Mouse (Mus musculus) neutrophil, adult 5-6 weeks (primary cell): ENCODE results near the gene Gm20075. TPM values are rescaled to one million over a fixed set of nuclear protein-coding genes. Genes with fewer than 3 reads are reported as not detected.
"Not testable (repeated sequence)": the region's sequence is repeated elsewhere in the genome, so short reads cannot be mapped to it uniquely, and the experiment has no call there.

ENCODE experiments used
- ATAC-seq: fragments of 151-379, 151-347 bp; 2 replicates; pipeline ENCODE4 v1.8.0; 2017; ENCODE audit warnings: mild to moderate bottlenecking, moderate TSS enrichment; ENCODE audit not compliant: insufficient number of reproducible peaks, poor library complexity, low FRiP score, severe bottlenecking; ENCODE audit errors: extremely low read depth
- total RNA-seq: library from RNA; stranded (forward); fragments of 200-1000 nt; gene quantifications from 2 replicates; pipeline ENCODE4 v1.2.3, GENCODE M21; 2017

The Gm20075 gene
- 1.4 and 1.7 TPM in 2 replicates for total RNA-seq

- not testable (repeated sequence) for ATAC-seq
Observed at GRCm38 (mm10) chr13:96081276-96081675, at the start of gene Gm20075. Gene Gm20075, minus strand, starts transcription at chr13:96081376.

DNA sequence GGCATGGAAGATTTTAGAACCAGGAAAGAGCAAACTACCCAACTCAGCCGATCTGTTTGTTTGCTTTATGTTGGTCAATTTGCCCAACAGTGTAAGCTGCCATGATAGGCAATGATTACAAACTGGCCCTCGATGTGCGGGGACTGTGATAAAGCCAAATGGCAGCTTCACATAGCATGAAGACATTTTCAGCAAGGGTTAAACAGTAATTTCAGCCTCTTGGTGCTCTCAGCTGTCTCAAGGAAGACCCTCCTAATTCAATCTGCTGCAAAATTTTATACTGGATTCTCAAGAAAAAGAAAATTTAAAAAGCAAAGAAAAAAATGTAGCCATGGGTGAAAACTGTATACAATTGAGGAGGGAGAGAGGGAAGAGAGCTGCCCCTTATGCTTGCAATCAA is 47.9 kb upstream of the Gm20075 start:
- no peak for ATAC-seq

- ATAC-seq: no peak
Observed at GRCm38 (mm10) chr13:96126669-96127068, 45.5 kb upstream of the Gm20075 start.

GRCm38 (mm10) chr13:96125011-96125410 is 43.8 kb upstream of the Gm20075 start:
- no peak for ATAC-seq

DNA sequence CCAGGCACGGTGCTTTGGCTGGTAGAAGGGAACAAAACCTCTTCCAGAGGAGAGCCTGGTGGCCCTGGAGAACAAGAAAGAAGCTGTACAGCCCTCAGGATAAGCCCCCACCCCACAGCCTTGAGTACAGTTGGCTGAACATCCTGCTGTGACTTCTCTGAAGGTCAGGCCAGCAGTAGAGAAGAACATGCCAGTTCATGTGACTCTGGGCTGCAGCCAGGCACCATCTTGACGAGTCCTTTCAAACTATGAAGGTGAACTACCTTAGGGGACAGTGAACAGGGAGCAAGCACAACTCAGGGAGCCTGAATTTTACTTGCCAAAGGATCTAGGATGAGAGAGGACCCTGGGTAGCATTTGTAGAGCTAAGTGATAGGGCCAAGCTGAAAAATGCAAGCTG is 31.5 kb upstream of the Gm20075 start:
- no peak for ATAC-seq

- no peak for ATAC-seq
Observed at GRCm38 (mm10) chr13:96110767-96111166, 29.6 kb upstream of the Gm20075 start.

GRCm38 (mm10) chr13:96106367-96106766 is 25.2 kb upstream of the Gm20075 start:
- ATAC-seq: no peak

DNA sequence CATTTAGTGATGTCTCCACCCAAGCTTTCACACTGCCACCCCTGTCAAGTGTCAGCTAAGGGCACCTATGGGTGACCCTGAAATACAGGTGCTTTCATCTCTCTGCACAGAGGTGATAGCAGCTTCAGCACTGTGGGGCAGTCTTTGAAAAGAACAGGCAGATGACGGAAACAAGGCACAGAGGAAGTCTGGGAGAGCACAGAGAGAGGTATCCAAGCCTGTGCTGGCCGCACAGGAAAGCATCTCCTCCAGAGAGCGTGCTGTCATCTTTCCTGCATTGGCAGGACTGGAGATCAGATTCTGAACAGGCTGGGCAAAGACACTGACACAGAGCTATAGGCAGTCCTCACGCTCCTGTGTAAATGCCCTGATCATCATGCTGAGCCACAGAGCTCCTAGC is 9.8 kb upstream of the Gm20075 start:
- no peak for ATAC-seq

- ATAC-seq: no peak
Observed at GRCm38 (mm10) chr13:96085581-96086302, 4.6 kb upstream of the Gm20075 start.

- not testable (repeated sequence) for ATAC-seq
Observed at GRCm38 (mm10) chr13:96081754-96082153, 578 bp upstream of the Gm20075 start, which contains the start of gene Gm17190. Gene Gm17190, plus strand, starts transcription at chr13:96082054.

DNA sequence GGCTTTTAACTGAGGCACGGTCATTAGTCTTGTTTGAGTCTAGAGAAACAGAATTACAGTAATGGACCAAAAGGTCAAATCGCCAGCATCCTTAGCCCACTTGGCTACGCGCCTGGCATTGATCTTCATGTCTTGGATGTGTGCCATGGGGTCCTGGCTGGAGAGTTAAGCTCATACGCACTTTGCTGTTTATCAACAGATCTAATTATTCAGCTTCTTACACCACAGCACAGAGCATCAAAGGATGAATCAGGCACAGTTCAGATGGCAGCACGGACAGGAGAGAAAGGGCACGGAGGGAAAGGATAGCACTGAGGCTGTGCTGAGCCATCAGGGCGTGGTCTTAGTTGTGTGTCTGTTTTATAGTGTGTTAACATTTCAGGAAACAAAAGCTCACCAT is 7.6 kb downstream of the Gm20075 start:
- ATAC-seq: no peak

- ATAC-seq: no peak
Observed at GRCm38 (mm10) chr13:96052755-96053154, 28.4 kb downstream of the Gm20075 start.

DNA sequence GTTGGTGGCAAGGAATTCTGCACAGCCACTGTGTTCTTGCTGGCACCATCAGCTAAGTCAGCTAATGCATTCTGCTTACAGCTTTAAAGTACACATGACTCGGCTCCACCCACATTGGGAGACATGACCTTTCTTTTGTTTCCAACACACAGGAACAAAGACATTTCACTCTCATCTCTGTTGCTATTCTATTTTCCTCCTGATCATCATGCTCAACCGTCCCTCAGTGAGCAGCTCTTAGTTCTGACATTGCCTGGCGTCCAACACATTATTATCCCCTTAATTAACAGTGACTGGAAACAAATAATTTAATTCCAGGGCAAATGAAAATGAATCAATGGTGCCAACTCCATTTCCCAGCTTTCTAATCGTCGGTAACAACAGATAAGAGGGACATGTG is 35.8 kb downstream of the Gm20075 start:
- no peak for ATAC-seq

- no peak for ATAC-seq
Observed at GRCm38 (mm10) chr13:96040275-96041042, 40.7 kb downstream of the Gm20075 start.

DNA sequence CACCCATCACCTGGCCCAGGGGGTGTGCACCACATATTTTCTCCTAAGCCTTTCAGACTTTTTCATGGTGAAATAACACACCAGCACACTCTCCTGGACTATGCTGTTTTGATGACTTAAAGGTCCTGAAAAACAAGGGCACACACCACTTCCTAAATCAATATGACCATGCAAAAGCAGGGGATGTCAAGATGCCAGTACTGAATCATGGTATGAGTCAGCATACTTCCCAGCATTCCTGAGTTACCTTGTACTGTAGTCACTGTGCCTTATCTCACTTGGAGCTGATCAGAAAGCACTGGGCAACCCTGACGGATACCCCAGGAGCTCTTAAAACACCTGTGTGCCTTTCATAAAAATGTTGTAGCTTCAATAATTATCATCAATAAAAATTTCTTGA is 41.6 kb downstream of the Gm20075 start:
- no peak for ATAC-seq

DNA sequence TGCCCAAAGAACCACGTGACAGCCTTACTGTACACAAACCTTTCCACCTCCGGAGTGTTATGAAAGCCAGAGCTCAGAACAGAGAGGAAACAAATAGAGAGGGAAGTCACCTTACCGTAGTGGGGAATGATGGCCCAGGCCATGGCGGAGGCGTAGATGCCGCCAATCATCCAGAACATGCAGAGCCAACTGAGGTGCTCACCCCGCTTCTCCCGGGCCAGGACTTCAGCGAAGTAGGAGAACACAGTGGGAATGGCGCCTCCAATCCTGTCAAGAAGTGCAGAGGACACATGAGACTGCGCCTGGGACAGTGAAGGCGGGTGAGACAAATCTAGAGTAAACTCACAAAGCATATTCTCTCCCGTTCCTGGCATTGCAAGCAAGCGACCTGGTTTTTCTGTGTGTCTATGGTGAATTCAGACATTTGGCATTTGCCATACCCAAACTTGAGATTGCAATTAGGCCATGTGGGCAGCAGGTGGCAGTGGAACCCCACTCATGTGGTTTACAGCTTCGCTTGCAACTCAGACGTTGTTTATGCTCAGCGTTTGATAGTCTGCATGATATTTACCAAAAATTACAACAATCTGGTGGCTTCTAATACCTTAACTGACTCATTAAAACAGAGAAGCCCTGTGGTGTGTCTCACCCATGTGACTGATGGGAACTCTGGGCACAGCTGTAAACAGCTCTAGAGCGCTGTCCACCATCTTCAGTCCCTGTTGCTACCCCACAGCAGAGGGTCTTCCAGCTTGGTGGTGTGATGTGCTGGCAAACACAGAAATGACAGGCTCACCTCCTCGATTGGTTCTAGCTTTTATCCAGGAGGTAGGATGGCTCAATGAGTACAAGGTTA is 50.6 kb downstream of the Gm20075 start:
- no peak for ATAC-seq
